Mouse (Mus musculus) myocyte (in vitro differentiated cells): Measurements from ENCODE around the gene Topaz1. TPM values are rescaled to one million over a fixed set of nuclear protein-coding genes. Genes with fewer than 3 reads are reported as not detected.

Experiments used
- H3K27me3 ChIP-seq: one replicate; pipeline ENCODE4 v1.6.1; 2011; ENCODE audit not compliant: control insufficient read depth, insufficient read depth, insufficient read length
- H3K36me3 ChIP-seq: one replicate; pipeline ENCODE4 v1.6.1; 2011; ENCODE audit not compliant: control insufficient read depth, insufficient read depth
- H3K4me2 ChIP-seq: one replicate; pipeline ENCODE4 v1.6.1; 2011; ENCODE audit warnings: low read depth, control low read depth
- H3K4me3 ChIP-seq: one replicate; pipeline ENCODE4 v1.5.1; 2011; ENCODE audit warnings: mild to moderate bottlenecking, control low read depth, moderate library complexity
- H3K79me2 ChIP-seq: one replicate; pipeline ENCODE4 v1.6.1; 2011; ENCODE audit not compliant: control insufficient read depth, insufficient read depth
- H3ac ChIP-seq: one replicate; pipeline ENCODE4 v1.6.1; 2011; ENCODE audit not compliant: control insufficient read depth, insufficient read length
- CEBPB ChIP-seq: IDR thresholded peaks from 2 replicates; pipeline ENCODE4 v1.6.1; 2011; ENCODE audit warnings: mild to moderate bottlenecking, moderate library complexity; ENCODE audit not compliant: poor library complexity, insufficient read depth, severe bottlenecking
- E2F4 ChIP-seq: IDR thresholded peaks from one replicate; pipeline ENCODE4 v1.6.1; 2011; ENCODE audit warnings: mild to moderate bottlenecking, control low read depth, moderate library complexity; ENCODE audit not compliant: insufficient read depth
- MAX ChIP-seq: IDR thresholded peaks from one replicate; pipeline ENCODE4 v1.6.1; 2011; ENCODE audit warnings: low read depth, mild to moderate bottlenecking, control low read depth
- MYOD1 ChIP-seq, 3 experiments: IDR thresholded peaks; one replicate each; pipeline ENCODE4 v1.6.1; 2011; ENCODE audit warnings: control low read depth in 2 of 3, low read depth in 2 of 3, mild to moderate bottlenecking in 2 of 3, moderate library complexity in 1 of 3; ENCODE audit not compliant: insufficient read length in 2 of 3, control insufficient read depth in 1 of 3
- MYOG ChIP-seq, 3 experiments: IDR thresholded peaks; one replicate each; pipeline ENCODE4 v1.6.1; 2011; ENCODE audit warnings: control low read depth in 2 of 3, low read depth in 2 of 3, mild to moderate bottlenecking in 2 of 3; ENCODE audit not compliant: insufficient read length in 2 of 3, control insufficient read depth in 1 of 3, insufficient read depth in 1 of 3
- POLR2A ChIP-seq: IDR thresholded peaks from one replicate; pipeline ENCODE4 v1.6.1; 2011; ENCODE audit warnings: low read depth, mild to moderate bottlenecking, control low read depth, moderate library complexity; ENCODE audit not compliant: insufficient read length
- POLR2AphosphoS2 ChIP-seq: IDR thresholded peaks from one replicate; pipeline ENCODE4 v1.6.1; 2011; ENCODE audit warnings: low read depth, control low read depth; ENCODE audit not compliant: insufficient read length
- REST ChIP-seq: IDR thresholded peaks from one replicate; pipeline ENCODE4 v1.6.1; 2011; ENCODE audit warnings: mild to moderate bottlenecking, control low read depth, moderate library complexity; ENCODE audit not compliant: insufficient read depth, insufficient read length
- SRF ChIP-seq: IDR thresholded peaks from one replicate; pipeline ENCODE4 v1.6.1; 2011; ENCODE audit warnings: low read depth; ENCODE audit not compliant: control insufficient read depth, insufficient read length
- TCF12 ChIP-seq: IDR thresholded peaks from one replicate; pipeline ENCODE4 v1.6.1; 2011; ENCODE audit warnings: mild to moderate bottlenecking, control low read depth; ENCODE audit not compliant: poor library complexity, insufficient read depth, severe bottlenecking
- TCF3 ChIP-seq: IDR thresholded peaks from one replicate; pipeline ENCODE4 v1.6.1; 2011; ENCODE audit warnings: low read depth, control low read depth; ENCODE audit not compliant: insufficient read length
- USF1 ChIP-seq: IDR thresholded peaks from one replicate; pipeline ENCODE4 v1.6.1; 2011; ENCODE audit warnings: low read depth, mild to moderate bottlenecking, control low read depth, moderate library complexity
- polyA plus RNA-seq: library from polyadenylated mRNA; unstranded; fragments of >200 nt; fragmentation: generic; extraction: Trizol; gene quantifications from one replicate; pipeline ENCODE4 v1.2.1, GENCODE M21; 2012; ENCODE audit warnings: missing spikeins

The Topaz1 gene
- polyA plus RNA-seq, 1 experiment: not detected

GRCm38 (mm10) chr9:122836790-122837189 lies 89.6 kb downstream of the Topaz1 start:
- no peaks in the 10 kb centered on the region for H3K27me3 ChIP-seq
- TF ChIP-seq CEBPB: no peak
- no peak for TF ChIP-seq MYOD1 (IDR thresholded peaks at IDR 0.05; ENCODE audit: control insufficient read depth in 1 of 3, insufficient read length in 2 of 3, low read depth in 2 of 3)
- TF ChIP-seq TCF12: no peak
- TF ChIP-seq SRF: no peak
- no peak for TF ChIP-seq MYOG (IDR thresholded peaks at IDR 0.05; ENCODE audit: control insufficient read depth in 1 of 3, insufficient read depth in 1 of 3, insufficient read length in 2 of 3, low read depth in 2 of 3)
- no peak for TF ChIP-seq E2F4
- no peak for TF ChIP-seq USF1
- TF ChIP-seq POLR2AphosphoS2: no peak
- TF ChIP-seq REST: no peak
- no peak for TF ChIP-seq POLR2A
- TF ChIP-seq TCF3: no peak
- TF ChIP-seq MAX: no peak
- H3ac ChIP-seq: no peak overlapping the region
- H3K4me3 ChIP-seq: no peak overlapping the region
- H3K4me2 ChIP-seq: no peak overlapping the region
- no peaks in the 10 kb centered on the region for H3K36me3 ChIP-seq
- H3K79me2 ChIP-seq: no peaks in the 10 kb centered on the region

DNA sequence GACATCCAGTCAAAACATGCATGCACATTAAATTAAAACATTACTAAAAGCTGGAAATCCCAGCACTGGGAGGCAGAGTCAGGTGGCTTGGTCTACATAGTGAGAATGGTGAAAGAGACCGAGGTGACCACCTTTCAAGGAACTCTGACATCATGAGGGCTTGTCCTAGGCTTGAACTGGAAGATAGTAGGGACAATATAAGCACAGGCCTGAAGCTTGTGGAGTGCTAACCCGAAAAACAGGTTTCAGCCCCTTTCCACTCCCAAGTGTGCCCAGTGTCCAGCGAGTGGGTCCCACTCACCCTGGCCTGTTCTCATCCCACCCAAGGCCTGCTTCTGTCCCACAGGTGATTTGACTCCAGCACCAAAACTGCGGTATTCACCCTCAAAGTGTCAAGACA lies 90.1 kb downstream of the Topaz1 start:
- TF ChIP-seq TCF12 (no peak), MYOG (IDR thresholded peaks at IDR 0.05; ENCODE audit: control insufficient read depth in 1 of 3, insufficient read depth in 1 of 3, insufficient read length in 2 of 3, low read depth in 2 of 3) (no peak), USF1 (no peak), CEBPB (no peak), SRF (no peak), E2F4 (no peak), POLR2A (no peak), REST (no peak), MAX (no peak), POLR2AphosphoS2 (no peak), TCF3 (no peak), MYOD1 (IDR thresholded peaks at IDR 0.05; ENCODE audit: control insufficient read depth in 1 of 3, insufficient read length in 2 of 3, low read depth in 2 of 3) (no peak)
- H3K4me3 ChIP-seq: no peak overlapping the region
- no peak overlapping the region for H3K4me2 ChIP-seq
- no peaks in the 10 kb centered on the region for H3K36me3 ChIP-seq
- H3K27me3 ChIP-seq: no peaks in the 10 kb centered on the region
- H3ac ChIP-seq: no peak overlapping the region
- H3K79me2 ChIP-seq: no peaks in the 10 kb centered on the region

DNA sequence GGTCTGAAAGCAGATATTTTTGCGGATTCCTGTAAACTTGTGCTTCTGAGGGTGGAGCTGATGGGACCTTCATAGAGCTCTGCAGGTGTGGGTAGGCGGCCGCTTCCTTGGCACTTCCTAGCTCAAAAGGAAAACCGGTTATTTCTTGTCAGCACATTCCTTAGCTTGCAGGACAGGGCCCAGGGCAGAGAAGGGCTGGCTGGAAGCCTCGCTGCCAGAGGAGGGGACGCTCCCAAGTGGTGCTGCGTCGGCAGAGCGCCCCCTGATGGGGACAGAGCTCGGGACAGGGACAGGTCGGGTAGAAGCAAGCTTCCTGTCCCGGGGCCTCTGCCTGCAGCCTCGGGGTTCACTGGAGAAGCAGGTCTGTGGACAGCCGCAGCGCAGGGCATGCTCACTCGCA lies 90.5 kb downstream of the Topaz1 start:
- Histone ChIP-seq H3K79me2 (no peaks in the 10 kb centered on the region), H3K36me3 (no peaks in the 10 kb centered on the region), H3ac (no peak overlapping the region), H3K4me3 (no peak overlapping the region), H3K27me3 (no peaks in the 10 kb centered on the region), H3K4me2 (no peak overlapping the region)
- TF ChIP-seq MYOG (IDR thresholded peaks at IDR 0.05; ENCODE audit: control insufficient read depth in 1 of 3, insufficient read depth in 1 of 3, insufficient read length in 2 of 3, low read depth in 2 of 3) (no peak), MYOD1 (IDR thresholded peaks at IDR 0.05; ENCODE audit: control insufficient read depth in 1 of 3, insufficient read length in 2 of 3, low read depth in 2 of 3) (no peak), CEBPB (no peak), TCF3 (no peak), POLR2A (no peak), TCF12 (no peak), SRF (no peak), USF1 (no peak), POLR2AphosphoS2 (no peak), E2F4 (no peak), MAX (no peak), REST (no peak)

DNA sequence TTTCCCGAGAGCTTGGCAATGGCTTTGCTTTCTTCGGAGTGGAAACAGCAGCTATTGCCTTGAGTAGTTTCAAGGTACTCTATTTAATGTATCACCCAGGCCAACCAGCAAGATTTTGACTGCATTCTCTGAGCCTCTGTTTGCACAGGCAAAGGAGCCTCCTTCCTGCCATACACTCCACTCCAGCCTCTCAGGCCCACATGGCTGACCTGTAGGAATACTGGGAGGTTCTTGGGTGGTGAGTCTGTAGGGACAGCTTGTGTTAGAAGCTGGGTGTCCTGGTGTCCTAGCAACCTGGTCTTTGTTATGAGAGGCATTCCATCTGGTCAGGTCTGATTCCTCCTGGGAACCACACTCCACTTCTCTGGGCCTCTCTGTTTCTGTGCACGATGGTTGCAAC lies 96.6 kb downstream of the Topaz1 start, which contains the start of gene Gm35549:
Gene Gm35549 (minus strand): TSS at position 276 of the 400 bp plus-strand sequence.
- TF ChIP-seq POLR2AphosphoS2 (no peak), CEBPB (no peak), E2F4 (no peak), REST (no peak)
- no peak within 1 kb of the TSS for H3ac ChIP-seq
- no peaks in the 10 kb centered on the region for H3K36me3 ChIP-seq

GRCm38 (mm10) chr9:122845621-122846020 lies 98.5 kb downstream of the Topaz1 start:
- TF ChIP-seq MYOG (IDR thresholded peaks at IDR 0.05; ENCODE audit: control insufficient read depth in 1 of 3, insufficient read depth in 1 of 3, insufficient read length in 2 of 3, low read depth in 2 of 3) (no peak), MYOD1 (IDR thresholded peaks at IDR 0.05; ENCODE audit: control insufficient read depth in 1 of 3, insufficient read length in 2 of 3, low read depth in 2 of 3) (no peak), REST (no peak), TCF12 (no peak), E2F4 (no peak), TCF3 (no peak), USF1 (no peak), POLR2AphosphoS2 (no peak), SRF (no peak), CEBPB (no peak), POLR2A (no peak), MAX (no peak)
- Histone ChIP-seq H3K4me2 (no peak overlapping the region), H3K79me2 (no peaks in the 10 kb centered on the region), H3K4me3 (no peak overlapping the region), H3K27me3 (no peaks in the 10 kb centered on the region), H3ac (no peak overlapping the region), H3K36me3 (peaks cover 14% of the 10 kb centered on the region)

More for the DNA sequence above, 96.6 kb downstream of the Topaz1 start, which contains the start of gene Gm35549:
- Histone ChIP-seq H3K4me2 (no peak within 1 kb of the TSS), H3K27me3 (no peaks in the 10 kb centered on the region), H3K79me2 (no peaks in the 10 kb centered on the region), H3K4me3 (no peak within 1 kb of the TSS)
